Mouse (Mus musculus) left cerebral cortex, adult 2 months (tissue): ENCODE measurements around the gene Pex16. TPM values are rescaled to one million over a fixed set of nuclear protein-coding genes. Genes with fewer than 3 reads are reported as not detected.
A peak's percentile ranks its signal among the peaks of the same experiment; 100 is the strongest.

Experiments
- DNase-seq, 2 experiments: peaks; one replicate each; pipeline ENCODE4 v3.0.0; 2021 to 2022; ENCODE audit warnings: low spot score in 2 of 2, mixed read lengths in 1 of 2; ENCODE audit errors: extremely low spot score in 1 of 2
- H3K27ac ChIP-seq: fragments of 200-600 bp; 2 replicates; pipeline ENCODE4 v1.8.1; 2022
- H3K4me3 ChIP-seq: fragments of 200-600 bp; 2 replicates; pipeline ENCODE4 v1.8.1; 2022
- CTCF ChIP-seq: fragments of 200-600 bp; IDR thresholded peaks from 2 replicates; pipeline ENCODE4 v1.8.1; 2022; ENCODE audit warnings: antibody characterized with exemption, mild to moderate bottlenecking, moderate library complexity
- intact Hi-C: fragments of 180-260 bp; cut with DNase I; formaldehyde crosslinking; loops from one replicate; pipeline ENCODE4 v1.15.1; 2025
- total RNA-seq, 2 experiments: library from RNA; stranded (reverse); gene quantifications; 2 replicates each; pipeline ENCODE4 v1.2.3; 2021

Pex16 gene
- total RNA-seq, 2 experiments from 2014 or later = 33.4 to 37.1 TPM

GRCm38 (mm10) chr2:92353402-92353801, 21.1 kb upstream of the Pex16 start:
- no peak for DNase-seq
- Histone ChIP-seq H3K4me3 (no peak overlapping the region), H3K27ac (no peak overlapping the region)
- intact Hi-C loops = no loop called here
- no peak for TF ChIP-seq CTCF

DNA sequence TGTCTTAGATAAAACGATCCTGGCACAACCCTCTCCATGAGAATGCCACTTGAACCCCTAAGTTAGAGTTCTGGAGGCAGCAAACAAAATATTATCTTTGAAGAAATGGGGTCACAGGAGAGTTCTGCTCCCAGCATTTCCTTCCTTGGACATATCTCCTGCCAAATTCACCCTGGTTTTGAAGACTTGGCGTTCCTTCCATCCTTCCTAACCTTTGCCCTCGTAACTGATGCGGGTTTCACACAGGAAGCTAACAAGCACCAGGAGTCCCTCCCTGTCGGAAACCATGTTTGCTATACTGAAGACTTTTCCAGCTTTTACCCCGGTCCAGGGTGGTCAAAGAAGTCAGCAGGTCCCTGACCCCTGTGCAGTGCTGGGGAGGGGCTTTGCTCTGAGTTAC, 20.3 kb upstream of the Pex16 start:
- no peak for DNase-seq
- H3K4me3 ChIP-seq = no peak overlapping the region
- no peak overlapping the region for H3K27ac ChIP-seq
- intact Hi-C loops = no loop called here
- no peak for TF ChIP-seq CTCF

- no peak overlapping the region for H3K4me3 ChIP-seq
- DNase-seq = no peak
- intact Hi-C loops = no loop called here
- no peak overlapping the region for H3K27ac ChIP-seq
- no peak for TF ChIP-seq CTCF
Measured at GRCm38 (mm10) chr2:92359301-92359700, 15.2 kb upstream of the Pex16 start.

- no peak overlapping the region for H3K4me3 ChIP-seq
- intact Hi-C loops = no loop called here
Measured at GRCm38 (mm10) chr2:92360186-92360823, 14.2 kb upstream of the Pex16 start.

GRCm38 (mm10) chr2:92360893-92361292, 13.6 kb upstream of the Pex16 start:
- intact Hi-C loops = no loop called here
- DNase-seq = no peak
- H3K27ac ChIP-seq = no peak overlapping the region
- no peak for TF ChIP-seq CTCF
- H3K4me3 ChIP-seq = no peak overlapping the region

More at GRCm38 (mm10) chr2:92360186-92360823, 14.2 kb upstream of the Pex16 start:
- no peak overlapping the region for H3K27ac ChIP-seq
- DNase-seq = no peak
- no peak for TF ChIP-seq CTCF

DNA sequence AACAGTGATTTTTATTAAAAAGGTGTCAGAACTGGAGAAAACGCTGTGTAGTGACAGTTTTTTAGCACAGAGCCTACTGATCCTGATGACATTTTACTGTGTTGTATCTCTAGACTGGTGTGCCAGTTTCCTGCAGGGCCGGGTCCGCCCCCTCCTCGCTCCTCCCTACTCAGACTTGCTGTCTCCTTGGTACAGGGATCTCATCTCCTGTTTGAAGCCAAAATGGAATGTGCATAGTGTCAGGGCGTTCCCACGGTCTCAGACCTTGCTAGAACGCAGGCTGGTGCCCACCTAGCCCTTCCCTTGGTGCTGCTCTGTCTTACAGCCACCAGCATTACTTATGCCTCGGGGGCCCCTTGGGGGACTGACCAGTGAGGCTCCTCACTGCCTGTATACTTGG, 12.7 kb upstream of the Pex16 start:
- no peak overlapping the region for H3K27ac ChIP-seq
- H3K4me3 ChIP-seq = no peak overlapping the region
- DNase-seq = no peak
- intact Hi-C loops = no loop called here
- no peak for TF ChIP-seq CTCF

DNA sequence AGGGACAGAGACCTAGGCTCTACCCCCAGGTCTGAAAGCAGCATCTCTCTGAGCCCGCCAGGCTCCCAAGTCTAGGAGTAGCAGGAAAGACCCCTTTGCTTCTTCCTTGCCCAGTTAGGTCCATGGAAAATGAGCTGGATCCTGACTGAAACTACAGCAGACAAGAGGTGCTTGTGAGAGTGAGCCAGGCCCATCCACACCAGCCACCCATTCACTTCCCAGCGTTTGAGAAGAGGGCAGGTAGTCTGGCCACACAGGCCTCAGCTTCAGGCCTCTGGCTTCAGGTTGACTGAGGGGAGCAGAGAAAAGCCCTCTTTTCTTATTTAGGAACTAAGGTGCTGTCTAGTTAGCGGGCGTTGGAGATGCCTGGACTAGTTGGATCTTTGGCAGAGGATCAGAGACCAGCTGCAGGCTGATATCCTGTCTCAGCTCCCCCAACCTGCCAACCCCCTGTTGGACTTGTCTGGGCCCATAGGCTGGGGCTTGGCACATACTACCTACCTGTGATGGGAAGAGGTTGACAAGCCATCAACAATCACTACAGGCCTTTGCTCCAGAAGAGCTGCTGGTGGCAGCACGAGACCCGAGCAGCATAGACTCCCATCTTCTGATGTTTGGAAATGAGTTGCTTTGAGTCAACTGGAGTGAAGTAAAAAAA, 11.8 kb upstream of the Pex16 start:
- H3K4me3 ChIP-seq = no peak overlapping the region
- no peak overlapping the region for H3K27ac ChIP-seq
- TF ChIP-seq CTCF = no peak
- no peak for DNase-seq
- intact Hi-C loops = no loop called here

DNA sequence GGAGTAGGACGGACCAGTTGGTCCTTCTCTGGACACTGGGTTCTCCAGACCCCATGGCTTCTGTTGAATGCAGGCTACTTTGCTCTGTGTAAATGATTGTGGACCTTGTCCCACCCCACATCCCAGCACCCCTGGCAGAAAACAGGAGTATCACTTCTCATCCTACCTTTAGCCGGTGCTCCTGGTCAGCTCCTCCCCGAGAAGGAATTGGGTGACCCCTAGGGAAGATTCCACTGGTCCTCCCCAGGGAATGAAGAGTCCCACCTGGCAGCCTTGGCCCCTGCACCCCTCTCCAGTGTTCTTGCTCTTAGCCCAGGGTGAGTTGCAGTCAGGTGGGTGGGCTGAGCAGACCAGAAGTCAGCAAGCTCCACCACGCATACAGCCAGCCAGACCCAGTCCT, 10.4 kb upstream of the Pex16 start:
- no peak for DNase-seq
- Histone ChIP-seq H3K27ac (no peak overlapping the region), H3K4me3 (no peak overlapping the region)
- intact Hi-C loops = no loop called here
- TF ChIP-seq CTCF = no peak

DNA sequence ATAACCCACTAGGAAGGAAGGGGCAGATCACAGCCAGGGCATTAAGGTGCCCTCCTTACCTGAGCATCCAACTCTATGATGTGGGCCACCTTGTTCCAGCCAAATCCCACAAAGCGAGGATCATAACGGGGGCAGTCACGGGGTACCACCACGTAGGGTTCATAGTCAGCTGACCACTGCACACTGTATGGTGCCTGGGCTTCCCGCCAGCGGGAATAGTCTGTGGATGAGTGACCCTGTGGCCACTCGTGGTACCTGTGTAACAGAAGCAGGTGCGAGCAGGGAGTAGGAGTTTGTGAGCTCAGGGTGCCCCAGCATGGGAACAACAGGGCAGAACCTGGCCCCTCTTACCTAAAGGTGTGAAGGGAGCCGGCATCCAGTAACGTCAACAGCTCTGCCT, 8.9 kb upstream of the Pex16 start:
- TF ChIP-seq CTCF = no peak
- DNase-seq = no peak
- intact Hi-C loops = no loop called here

DNA sequence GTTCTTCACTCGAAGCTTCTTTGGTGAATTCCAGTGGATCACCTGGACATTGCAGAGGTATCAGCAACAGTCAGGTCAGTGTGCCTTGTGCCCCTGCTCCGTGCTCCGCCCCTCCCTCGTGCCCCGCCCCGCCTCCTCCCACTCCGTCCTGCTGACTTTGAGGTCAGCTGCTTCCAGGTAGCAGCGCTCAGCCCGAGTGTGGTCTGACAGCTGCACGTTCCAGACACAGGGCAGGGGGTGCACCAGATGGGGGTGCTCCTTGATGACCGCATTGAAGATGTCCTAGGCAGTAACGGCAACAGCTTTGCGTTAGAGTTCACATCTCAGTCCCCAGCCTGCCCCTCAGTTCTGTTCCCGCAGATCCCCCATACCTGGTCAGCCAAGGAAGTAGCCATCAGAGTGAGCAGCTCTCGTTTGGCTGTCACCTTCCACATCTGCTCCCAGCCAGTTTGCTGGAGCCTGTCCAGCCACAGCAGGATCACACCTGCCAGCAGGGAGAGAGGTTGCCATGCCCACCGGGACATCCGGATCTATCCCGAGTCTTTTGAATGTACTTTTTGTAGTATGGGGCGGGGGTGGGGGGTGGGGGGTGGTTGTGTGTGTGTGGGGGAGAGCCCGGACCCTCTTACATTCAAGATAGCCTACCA, 7.0 kb upstream of the Pex16 start:
- Histone ChIP-seq H3K27ac (no peak overlapping the region), H3K4me3 (no peak overlapping the region)
- DNase-seq = no peak
- TF ChIP-seq CTCF = no peak
- intact Hi-C loops = no loop called here

More for the DNA sequence above, 8.9 kb upstream of the Pex16 start:
- Histone ChIP-seq H3K4me3 (no peak overlapping the region), H3K27ac (no peak overlapping the region)

DNA sequence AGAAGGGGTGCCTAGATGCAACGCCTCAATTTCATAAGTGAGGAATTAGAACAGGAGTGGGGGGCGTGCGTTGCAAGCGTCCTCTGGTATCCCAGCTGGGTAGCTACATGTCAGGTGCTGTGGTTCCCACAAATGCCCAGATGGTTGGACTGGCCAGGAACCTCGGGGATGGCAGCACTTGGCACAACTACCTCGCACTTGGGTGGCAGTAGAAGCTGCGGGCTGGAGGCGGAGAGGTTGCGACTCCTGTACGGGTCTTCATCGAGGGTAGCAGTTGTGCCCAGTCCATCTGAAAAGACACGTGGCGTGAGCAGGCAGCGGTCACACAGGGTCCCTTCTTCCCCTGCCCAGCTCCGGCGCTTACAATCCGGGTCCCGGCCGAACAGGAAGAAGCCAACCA, 4.1 kb upstream of the Pex16 start:
- Histone ChIP-seq H3K4me3 (0 out of 2 replicates have a peak overlapping the region, but pooled peaks have one; percentile 16), H3K27ac (no peak overlapping the region)
- TF ChIP-seq CTCF = no peak
- no peak for DNase-seq
- intact Hi-C loops = no loop called here
